Comparison of ENCODE assay signal across 14 mouse cellular contexts in genomic region chr1:161719876-161720275, GRCm38 (mm10).
"Had no signal": no experiment of that assay in that cellular context is flagged by ENCODE, and none has a peak within 500 bp of the region (broad histone marks: within the 10 kb centered on the region; RNA-seq: fewer than 3 reads in every experiment).

No protein-coding gene starts in this region.

- H3K36me3 ChIP-seq: liver, embryonic 12.5 days; midbrain, embryonic 10.5 days; midbrain, embryonic 12.5 days; neural tube, embryonic 12.5 days had no signal

- H3K4me2 ChIP-seq: liver, embryonic 12.5 days; midbrain, embryonic 12.5 days; neural tube, embryonic 12.5 days had no signal

- H3K4me3 ChIP-seq: liver, embryonic 12.5 days; midbrain, embryonic 10.5 days; midbrain, embryonic 12.5 days; myocyte; neural tube, embryonic 12.5 days had no signal

- H3K27me3 ChIP-seq: liver, embryonic 12.5 days; midbrain, embryonic 12.5 days; neural tube, embryonic 12.5 days had no signal

- H3K9me3 ChIP-seq: liver, embryonic 12.5 days; midbrain, embryonic 10.5 days; midbrain, embryonic 12.5 days; neural tube, embryonic 12.5 days had no signal

- H3K4me1 ChIP-seq: midbrain, embryonic 10.5 days; midbrain, embryonic 12.5 days; neural tube, embryonic 12.5 days had no signal

- DNase-seq: lung, adult 18-20 months; lung, postnatal 4 days; midbrain, embryonic 14.5 days; right cerebral cortex, postnatal 14 days; thymus, adult 2 months; thymus, postnatal 25 days; thymus, postnatal 4 days had no signal

- ATAC-seq: liver, embryonic 12.5 days; midbrain, embryonic 16.5 days had no signal

- H3K9ac ChIP-seq: liver, embryonic 12.5 days; liver, embryonic 14.5 days; midbrain, embryonic 12.5 days; neural tube, embryonic 12.5 days had no signal

- H3K27ac ChIP-seq: liver, embryonic 12.5 days; liver, embryonic 14.5 days; midbrain, embryonic 10.5 days; midbrain, embryonic 12.5 days; neural tube, embryonic 12.5 days had no signal
